Mouse (Mus musculus) left cerebral cortex, postnatal 36 days (tissue): Measurements from ENCODE around the gene Hnf1b. TPM values are rescaled to one million over a fixed set of nuclear protein-coding genes. Genes with fewer than 3 reads are reported as not detected.

Experiments used
- DNase-seq, 2 experiments: peaks; one replicate each; pipeline ENCODE4 v3.0.0; 2021 to 2022; ENCODE audit warnings: low spot score in 2 of 2, mixed read lengths in 1 of 2
- intact Hi-C: fragments of 180-260 bp; cut with DNase I; formaldehyde crosslinking; loops from one replicate; pipeline ENCODE4 v1.15.1; 2025
- total RNA-seq, 2 experiments: library from RNA; stranded (reverse); gene quantifications; 2 replicates each; pipeline ENCODE4 v1.2.3; 2021

Hnf1b gene
- total RNA-seq, 2 experiments from 2014 or later, result 0.23 to 0.47 TPM

DNA sequence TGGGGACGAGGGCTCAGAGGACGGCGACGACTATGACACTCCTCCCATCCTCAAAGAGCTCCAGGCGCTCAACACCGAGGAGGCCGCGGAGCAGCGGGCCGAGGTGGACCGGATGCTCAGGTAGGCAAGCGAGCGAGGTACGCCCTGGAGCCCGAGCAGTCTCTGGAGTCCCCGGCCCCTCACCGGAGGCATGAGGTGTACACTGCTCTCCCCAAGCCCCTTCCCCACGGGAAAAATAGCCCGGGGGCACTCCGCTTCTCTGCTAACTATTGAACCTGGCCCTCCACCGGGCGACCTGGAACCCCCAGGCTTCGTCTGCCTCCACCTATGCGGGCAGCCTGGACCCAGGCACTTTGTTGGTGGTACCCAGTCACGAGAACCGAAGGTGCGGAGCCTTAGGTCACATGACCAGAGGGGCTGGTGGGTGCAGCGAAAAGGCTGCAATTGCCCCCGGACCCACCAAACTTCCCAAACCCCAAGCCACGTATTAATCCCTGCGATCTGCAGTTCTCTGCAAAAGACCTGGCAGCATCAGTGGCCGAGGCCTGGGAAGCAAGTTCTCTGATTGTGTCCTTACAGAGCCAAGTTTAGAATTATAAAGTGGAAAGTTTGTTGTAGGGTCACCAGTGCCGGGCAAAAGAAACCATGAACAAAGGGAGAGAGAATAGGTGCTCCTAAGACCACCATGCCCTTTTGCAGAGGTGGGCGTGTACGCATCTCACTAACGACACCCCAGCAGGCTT is 1.6 kb downstream of the Hnf1b start:
- no peak for DNase-seq
- intact Hi-C loops, result loop anchor here (5.0 to 10.0 kb wide), 3 partner anchors 91 to 1983 kb away; partner anchors contain the start of genes Ddx52 and Tbx2

DNA sequence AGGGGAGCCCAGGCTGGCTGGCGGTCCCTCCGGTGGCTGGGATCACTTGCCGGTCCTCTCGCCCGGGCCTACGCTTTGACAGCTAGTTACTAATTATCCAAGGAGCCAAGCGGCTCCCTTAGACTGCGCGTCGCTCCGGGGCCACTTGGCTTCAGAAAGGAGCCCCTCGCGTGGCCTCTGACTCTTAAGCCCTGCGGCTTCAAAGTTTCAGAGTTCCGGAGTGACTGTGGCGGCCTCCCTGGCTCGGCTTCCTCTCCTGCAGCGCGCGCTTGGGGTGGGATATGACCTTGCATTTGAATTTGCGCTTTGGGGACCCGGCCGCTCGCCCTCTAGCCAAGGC is 2.1 kb downstream of the Hnf1b start:
- DNase-seq, result no peak
- intact Hi-C loops, result loop anchor here (5.0 to 10.0 kb wide), 3 partner anchors 90 to 1983 kb away; partner anchors contain the start of genes Ddx52 and Tbx2

DNA sequence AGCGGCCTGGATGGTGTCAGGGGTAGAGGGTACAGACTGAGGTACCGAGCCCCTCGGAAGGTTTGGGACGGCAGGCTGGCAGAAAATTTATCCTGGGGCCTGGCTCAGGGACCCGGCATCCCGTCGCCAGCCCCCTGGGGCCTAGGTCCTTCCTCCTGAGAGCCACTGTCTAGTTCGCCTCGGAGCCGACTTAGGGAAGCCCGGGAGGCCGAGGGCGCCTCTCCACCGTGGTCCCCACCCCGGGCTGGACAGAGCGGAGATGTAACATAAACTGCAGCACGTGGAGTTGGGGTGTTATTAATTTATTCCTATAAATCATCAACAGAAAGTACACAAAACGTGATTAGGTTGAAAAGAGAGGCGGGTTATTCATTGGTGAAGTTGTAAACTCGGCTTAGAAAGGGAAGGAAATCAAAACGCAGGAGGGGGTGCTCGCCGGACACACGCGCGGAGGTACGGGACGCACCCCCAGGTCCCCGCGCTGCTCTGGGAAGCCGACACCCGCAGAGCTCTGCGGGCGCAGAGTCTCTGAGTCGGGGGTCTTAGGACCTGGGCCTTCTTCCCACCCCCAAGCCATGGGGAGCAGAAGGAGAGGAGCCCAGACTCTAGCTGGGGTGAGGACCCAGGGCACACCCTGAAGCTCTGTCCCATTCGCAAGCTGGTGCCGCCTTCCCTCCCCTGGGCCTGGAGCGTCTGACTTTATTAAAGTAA is 2.8 kb downstream of the Hnf1b start:
- no peak for DNase-seq
- intact Hi-C loops, result loop anchor here (5.0 to 10.0 kb wide), 3 partner anchors 90 to 1982 kb away; partner anchors contain the start of genes Ddx52 and Tbx2

DNA sequence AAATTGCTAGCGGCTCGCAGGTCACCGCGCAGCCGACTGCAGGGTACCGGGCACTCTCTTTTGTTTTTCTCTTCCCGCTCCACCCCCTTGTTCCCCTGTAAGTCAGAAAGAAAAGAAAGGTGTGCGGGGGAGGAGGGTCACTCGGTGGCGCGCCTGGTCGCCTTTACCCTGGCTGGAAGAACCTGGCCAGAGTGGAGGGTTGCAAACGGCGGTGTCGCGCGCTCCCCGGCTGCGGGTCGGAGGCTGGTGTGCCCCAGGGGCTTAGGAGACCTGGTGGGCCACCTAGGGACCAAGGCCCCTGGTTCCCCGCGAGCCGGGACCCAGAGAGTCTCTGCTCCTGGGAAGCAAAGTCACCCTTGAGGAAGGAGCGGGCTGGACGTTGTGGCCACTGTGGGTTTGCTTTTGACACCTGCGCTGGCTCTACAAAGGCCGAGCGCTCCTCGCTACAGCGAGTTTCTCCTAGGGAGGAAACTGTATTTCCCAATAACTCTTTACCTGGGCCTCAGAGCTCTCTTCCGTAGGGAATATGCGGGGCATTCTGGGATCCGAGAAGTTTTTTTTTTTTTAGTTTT is 3.4 kb downstream of the Hnf1b start:
- DNase-seq, result no peak
- intact Hi-C loops, result loop anchor here (5.0 to 10.0 kb wide), 3 partner anchors 89 to 1981 kb away; partner anchors contain the start of genes Ddx52 and Tbx2

DNA sequence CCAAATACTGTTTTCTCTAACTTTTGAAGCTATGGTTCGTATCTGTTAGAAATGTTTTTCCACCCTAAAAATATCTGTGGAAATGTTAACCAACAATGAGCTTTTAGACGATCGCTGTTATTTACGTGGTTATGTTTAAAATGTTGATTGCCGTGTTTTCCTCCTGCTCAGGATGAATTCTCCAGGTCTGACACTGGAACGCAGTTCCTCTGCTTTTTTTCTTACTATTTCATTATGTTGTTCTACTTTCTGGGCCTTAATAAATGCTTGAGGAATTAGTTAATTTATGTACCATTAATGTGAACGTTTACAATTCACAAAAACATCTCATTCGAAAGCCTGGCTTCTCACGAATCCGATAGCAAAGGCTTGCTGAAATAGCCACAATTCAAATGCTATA is 4.2 kb downstream of the Hnf1b start:
- DNase-seq, result no peak
- intact Hi-C loops, result loop anchor here (5.0 to 10.0 kb wide), 3 partner anchors 88 to 1981 kb away; partner anchors contain the start of genes Ddx52 and Tbx2

DNA sequence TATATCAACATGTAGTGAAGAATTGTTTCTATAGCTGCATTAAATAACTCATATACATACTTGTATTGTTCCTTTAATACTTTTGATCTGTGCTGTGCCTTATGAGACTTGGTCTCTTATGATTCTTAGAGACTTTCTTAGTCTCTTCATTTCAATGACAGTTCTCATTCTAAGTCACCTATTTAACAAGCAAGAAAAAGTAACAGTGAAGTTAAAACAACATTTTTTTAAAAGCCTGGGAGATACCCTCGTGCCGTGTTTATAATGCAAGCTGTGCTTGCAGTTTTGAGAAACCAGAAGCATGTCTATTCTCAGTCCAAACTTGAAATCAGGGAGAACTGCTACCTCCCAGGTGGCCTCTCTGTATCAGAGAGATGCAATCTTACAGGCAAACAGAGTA is 4.8 kb downstream of the Hnf1b start:
- intact Hi-C loops, result loop anchor here (5.0 to 10.0 kb wide), 3 partner anchors 88 to 1980 kb away; partner anchors contain the start of genes Ddx52 and Tbx2

GRCm38 (mm10) chr11:83857256-83857655 is 7.4 kb downstream of the Hnf1b start:
- intact Hi-C loops, result loop anchor here (10.0 kb wide), 1 partner anchor 1978 kb away; the partner anchor contains the start of gene Tbx2
- DNase-seq, result no peak

More for the DNA sequence above, 4.8 kb downstream of the Hnf1b start:
- DNase-seq, result no peak

GRCm38 (mm10) chr11:83865286-83865685 is 15.4 kb downstream of the Hnf1b start:
- no peak for DNase-seq
- intact Hi-C loops, result no loop called here

DNA sequence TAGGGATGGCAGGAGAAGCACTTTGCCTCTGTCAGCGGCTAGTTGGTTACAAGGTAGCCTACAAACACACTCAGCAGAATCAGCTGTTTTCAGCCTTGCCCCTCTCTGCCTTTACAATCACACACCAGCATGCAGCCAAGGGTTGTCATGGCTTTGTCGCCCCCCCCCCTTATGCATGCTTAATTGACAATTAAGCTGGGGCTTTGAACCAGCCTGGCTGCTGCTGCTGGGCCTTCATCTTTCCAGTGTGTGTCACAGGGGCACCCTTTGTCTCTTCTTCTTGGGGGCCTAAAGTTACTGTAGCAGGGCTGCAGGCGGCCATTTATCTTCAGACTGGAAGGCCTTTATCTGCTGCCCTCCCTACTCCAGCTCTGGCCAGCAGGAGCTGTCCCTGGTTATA is 17.7 kb downstream of the Hnf1b start:
- intact Hi-C loops, result no loop called here
- DNase-seq, result no peak

GRCm38 (mm10) chr11:83869147-83869546 is 19.3 kb downstream of the Hnf1b start:
- intact Hi-C loops, result no loop called here
- DNase-seq, result no peak

- intact Hi-C loops, result no loop called here
- no peak for DNase-seq
These were observed 19.8 kb downstream of the Hnf1b start for GRCm38 (mm10) chr11:83869686-83870085.

- peak; percentile 49 to 50 for DNase-seq
- intact Hi-C loops, result no loop called here
These were observed 22.1 kb downstream of the Hnf1b start for GRCm38 (mm10) chr11:83871780-83872554.

DNA sequence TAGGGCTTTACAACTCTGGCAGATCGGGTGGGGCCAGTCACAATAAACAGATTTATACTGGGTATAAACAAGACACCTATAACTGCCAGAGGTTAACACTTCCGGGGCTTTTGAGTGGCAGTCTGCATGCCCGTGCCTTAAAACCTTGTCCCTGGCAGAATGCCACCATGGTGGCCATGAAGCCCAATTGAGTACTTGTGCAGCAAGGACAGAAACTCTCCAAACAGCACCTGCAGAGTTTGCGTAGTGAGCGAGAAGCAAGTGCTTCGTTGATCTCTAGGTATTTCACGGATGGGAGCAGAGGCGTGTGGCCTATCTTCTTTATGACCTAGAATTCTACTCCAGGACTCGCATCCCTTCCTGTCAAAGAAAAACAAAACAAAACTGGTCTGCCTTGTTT is 23.6 kb downstream of the Hnf1b start:
- no peak for DNase-seq
- intact Hi-C loops, result no loop called here

- intact Hi-C loops, result no loop called here
- DNase-seq, result no peak
These were observed 26.8 kb downstream of the Hnf1b start for GRCm38 (mm10) chr11:83876630-83877029.

GRCm38 (mm10) chr11:83877765-83878164 is 27.9 kb downstream of the Hnf1b start:
- intact Hi-C loops, result no loop called here
- no peak for DNase-seq

DNA sequence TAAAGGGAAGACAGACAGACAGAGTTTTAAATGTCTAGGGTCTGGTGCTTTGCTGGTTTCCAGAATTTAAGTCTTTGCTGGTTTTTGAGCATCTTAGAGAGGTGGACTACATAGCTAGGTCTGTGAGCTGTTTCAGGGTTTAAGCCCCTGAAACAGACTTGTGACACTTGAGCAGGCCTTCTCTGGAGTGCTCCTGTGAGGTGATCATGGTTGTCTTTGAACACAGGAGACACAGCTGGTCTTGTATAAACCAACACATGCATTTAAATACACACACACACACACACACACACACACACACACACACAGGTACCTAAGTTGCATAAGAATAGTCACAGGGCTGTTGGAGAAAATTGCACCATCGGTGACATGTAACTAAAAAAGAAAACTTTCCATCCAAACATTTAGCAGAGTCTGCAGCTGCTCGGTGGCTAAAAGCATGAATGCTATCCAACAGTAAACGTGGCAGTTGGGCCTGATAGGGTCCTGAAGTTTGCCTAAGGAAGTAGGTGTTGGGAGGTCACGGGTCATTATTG is 28.6 kb downstream of the Hnf1b start:
- intact Hi-C loops, result no loop called here
- DNase-seq, result no peak

DNA sequence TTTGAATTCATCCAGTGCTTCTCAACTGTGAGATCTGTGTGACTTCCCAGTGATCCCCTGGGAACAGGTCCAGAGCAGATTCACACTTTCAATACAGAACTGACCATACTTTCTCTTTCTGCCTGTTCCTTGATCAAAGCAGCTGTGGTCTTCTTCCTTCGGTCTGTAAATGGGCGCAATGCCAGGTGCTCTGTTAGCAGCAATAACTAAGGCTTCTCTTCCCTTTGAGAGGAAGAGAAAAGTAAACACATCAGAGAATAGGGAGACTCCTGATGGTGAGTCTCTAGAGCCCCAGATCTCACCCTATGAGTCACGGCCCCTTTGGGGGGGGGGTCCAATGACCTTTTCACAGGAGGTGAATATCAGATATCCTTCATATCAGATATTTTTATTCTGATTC is 29.3 kb downstream of the Hnf1b start:
- intact Hi-C loops, result no loop called here
- DNase-seq, result no peak

DNA sequence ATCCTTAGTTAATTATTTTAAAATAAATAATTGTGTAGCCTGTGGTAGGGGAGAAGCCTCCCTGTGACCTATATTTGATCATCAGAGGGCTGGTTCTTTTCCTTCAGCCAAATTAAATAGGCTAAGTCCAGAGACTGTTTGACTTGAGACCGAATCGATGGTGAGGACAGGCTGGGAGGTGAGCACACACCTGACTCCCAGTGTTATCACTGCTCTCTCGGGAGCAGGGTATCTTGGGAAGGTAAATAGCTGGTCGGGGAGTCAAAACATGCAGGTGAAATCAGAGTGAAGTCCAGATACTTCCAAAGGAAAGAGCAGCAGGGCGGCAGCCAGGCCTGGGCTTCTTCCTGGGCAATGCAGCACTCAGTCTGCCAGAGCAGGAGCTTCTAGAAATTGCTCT is 31.6 kb downstream of the Hnf1b start:
- intact Hi-C loops, result no loop called here
- no peak for DNase-seq

DNA sequence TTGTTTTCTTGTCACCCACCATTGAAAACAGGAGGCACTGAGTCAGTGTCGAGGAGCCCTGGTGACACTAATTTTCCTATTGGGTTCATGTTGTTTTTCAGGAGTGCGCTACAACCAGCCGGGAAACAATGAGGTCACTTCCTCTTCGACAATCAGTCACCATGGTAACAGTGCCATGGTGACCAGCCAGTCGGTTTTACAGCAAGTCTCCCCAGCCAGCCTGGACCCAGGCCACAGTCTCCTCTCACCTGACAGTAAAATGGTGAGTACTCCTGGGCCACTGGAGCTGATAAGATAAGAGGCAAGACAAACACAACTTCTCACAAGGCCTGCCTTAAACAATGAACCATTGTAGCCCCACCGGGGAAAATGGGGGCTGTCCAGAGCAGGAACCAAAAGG is 32.7 kb downstream of the Hnf1b start:
- intact Hi-C loops, result no loop called here
- DNase-seq, result no peak
